Mouse (Mus musculus) hindbrain, embryonic 15.5 days (tissue): ENCODE results near the gene Map3k5. TPM values are rescaled to one million over a fixed set of nuclear protein-coding genes. Genes with fewer than 3 reads are reported as not detected.
A peak's percentile ranks its signal among the peaks of the same experiment; 100 is the strongest.

Experiments
- ATAC-seq: fragments of 200-750 bp; cut with Nextera tagmentation; 2 replicates; pipeline ENCODE4 v1.8.0; 2017; ENCODE audit warnings: low read depth, moderate number of reproducible peaks, moderate TSS enrichment; ENCODE audit not compliant: low FRiP score
- H3K27ac ChIP-seq: fragments of 300-500 bp; sonication (generic); replicated peaks from 2 replicates; pipeline ENCODE4 v1.5.1; 2015; ENCODE audit warnings: mild to moderate bottlenecking, inconsistent platforms
- H3K27me3 ChIP-seq: fragments of 300-500 bp; sonication (generic); 2 replicates; pipeline ENCODE4 v1.6.1; 2015; ENCODE audit warnings: control low read depth, inconsistent platforms
- H3K36me3 ChIP-seq: fragments of 300-500 bp; sonication (generic); 2 replicates; pipeline ENCODE4 v1.6.1; 2015; ENCODE audit warnings: control low read depth, inconsistent platforms
- H3K4me1 ChIP-seq: fragments of 300-500 bp; sonication (generic); replicated peaks from 2 replicates; pipeline ENCODE4 v1.6.1; 2015; ENCODE audit warnings: control low read depth, inconsistent platforms
- H3K4me2 ChIP-seq: fragments of 300-500 bp; sonication (generic); 2 replicates; pipeline ENCODE4 v1.6.1; 2015; ENCODE audit warnings: moderate library complexity, mild to moderate bottlenecking, inconsistent platforms
- H3K4me3 ChIP-seq: fragments of 300-500 bp; sonication (generic); 2 replicates; pipeline ENCODE4 v1.5.1; 2015; ENCODE audit warnings: mild to moderate bottlenecking, inconsistent platforms
- H3K9ac ChIP-seq: fragments of 300-500 bp; sonication (generic); 2 replicates; pipeline ENCODE4 v1.6.1; 2015; ENCODE audit warnings: inconsistent platforms
- H3K9me3 ChIP-seq: fragments of 300-500 bp; sonication (generic); 2 replicates; pipeline ENCODE4 v1.6.1; 2016; ENCODE audit warnings: control low read depth, inconsistent platforms
- WGBS: fragments of 180-500 bp; shearing (Covaris S2); methylation state at CpG from one replicate; pipeline ENCODE4 v1.1.7; 2015; 5-methylcytosine and 5-hydroxymethylcytosine counted together
- polyA plus RNA-seq: library from polyadenylated mRNA; unstranded; fragments of >200 nt; fragmentation: Nextera tagmentation; extraction: Ambion mirVana; gene quantifications from 2 replicates; pipeline ENCODE4 v1.2.1, GENCODE M21; 2015

Map3k5 gene
- polyA plus RNA-seq, 1 experiment from 2014 or later: 1.2 TPM

GRCm38 (mm10) chr10:20021670-20022468 lies 87.6 kb downstream of the Map3k5 start:
- WGBS: 86% methylated on average over 15 of the region's 15 CpGs
- ATAC-seq: no peak
- H3K27me3 ChIP-seq: no peaks in the 10 kb centered on the region
- H3K4me2 ChIP-seq: no peak overlapping the region
- H3K4me3 ChIP-seq: no peak overlapping the region
- peaks cover 7% of the 10 kb centered on the region for H3K4me1 ChIP-seq
- no peaks in the 10 kb centered on the region for H3K9me3 ChIP-seq
- H3K27ac ChIP-seq: no peak overlapping the region
- H3K36me3 ChIP-seq: no peaks in the 10 kb centered on the region
- H3K9ac ChIP-seq: no peak overlapping the region

GRCm38 (mm10) chr10:20022608-20023340 lies 88.5 kb downstream of the Map3k5 start:
- Histone ChIP-seq H3K4me1 (peaks cover 7% of the 10 kb centered on the region), H3K9me3 (no peaks in the 10 kb centered on the region), H3K27me3 (no peaks in the 10 kb centered on the region), H3K4me2 (no peak overlapping the region), H3K9ac (no peak overlapping the region), H3K4me3 (no peak overlapping the region), H3K27ac (no peak overlapping the region), H3K36me3 (no peaks in the 10 kb centered on the region)
- 56% methylated on average over 10 of the region's 10 CpGs for WGBS
- no peak for ATAC-seq

GRCm38 (mm10) chr10:20023524-20023923 lies 89.3 kb downstream of the Map3k5 start:
- Histone ChIP-seq H3K4me1 (peaks cover 7% of the 10 kb centered on the region), H3K9ac (no peak overlapping the region), H3K9me3 (no peaks in the 10 kb centered on the region), H3K4me2 (no peak overlapping the region), H3K27ac (no peak overlapping the region), H3K36me3 (no peaks in the 10 kb centered on the region), H3K27me3 (no peaks in the 10 kb centered on the region), H3K4me3 (no peak overlapping the region)
- peak; percentile 45; the same call in 1 of the 2 replicates for ATAC-seq
- WGBS: 62% methylated on average over 10 of the region's 10 CpGs

- H3K36me3 ChIP-seq: no peaks in the 10 kb centered on the region
- 94% methylated on average over 10 of the region's 10 CpGs for WGBS
- no peak for ATAC-seq
- H3K27me3 ChIP-seq: no peaks in the 10 kb centered on the region
- no peak overlapping the region for H3K4me3 ChIP-seq
- no peaks in the 10 kb centered on the region for H3K9me3 ChIP-seq
- no peak overlapping the region for H3K4me2 ChIP-seq
- H3K4me1 ChIP-seq: peaks cover 7% of the 10 kb centered on the region
- no peak overlapping the region for H3K27ac ChIP-seq
- H3K9ac ChIP-seq: no peak overlapping the region
These were observed 90.6 kb downstream of the Map3k5 start for GRCm38 (mm10) chr10:20024891-20025290.

- WGBS: 79% methylated on average over 12 of the region's 12 CpGs
- no peak overlapping the region for H3K27ac ChIP-seq
These were observed 91.7 kb downstream of the Map3k5 start for GRCm38 (mm10) chr10:20025781-20026520.

GRCm38 (mm10) chr10:20030703-20031102 lies 96.4 kb downstream of the Map3k5 start:
- Histone ChIP-seq H3K9me3 (no peaks in the 10 kb centered on the region), H3K4me1 (no peaks in the 10 kb centered on the region), H3K4me3 (no peak overlapping the region), H3K36me3 (no peaks in the 10 kb centered on the region), H3K4me2 (no peak overlapping the region), H3K27me3 (no peaks in the 10 kb centered on the region), H3K9ac (no peak overlapping the region), H3K27ac (no peak overlapping the region)
- whole genome bisulfite sequencing: 86% methylated on average over 1 of the region's 1 CpGs
- ATAC-seq: no peak

More at GRCm38 (mm10) chr10:20025781-20026520, 91.7 kb downstream of the Map3k5 start:
- H3K4me3 ChIP-seq: no peak overlapping the region
- H3K36me3 ChIP-seq: no peaks in the 10 kb centered on the region
- H3K27me3 ChIP-seq: no peaks in the 10 kb centered on the region
- H3K9me3 ChIP-seq: no peaks in the 10 kb centered on the region
- no peak overlapping the region for H3K9ac ChIP-seq
- H3K4me2 ChIP-seq: no peak overlapping the region
- H3K4me1 ChIP-seq: peaks cover 7% of the 10 kb centered on the region
- no peak for ATAC-seq

GRCm38 (mm10) chr10:20031936-20032335 lies 97.7 kb downstream of the Map3k5 start:
- Histone ChIP-seq H3K9ac (no peak overlapping the region), H3K4me2 (no peak overlapping the region), H3K4me1 (no peaks in the 10 kb centered on the region), H3K27ac (no peak overlapping the region), H3K4me3 (no peak overlapping the region), H3K9me3 (no peaks in the 10 kb centered on the region), H3K36me3 (no peaks in the 10 kb centered on the region), H3K27me3 (no peaks in the 10 kb centered on the region)
- no peak for ATAC-seq
- WGBS: 66% methylated on average over 2 of the region's 2 CpGs

GRCm38 (mm10) chr10:20036375-20036774 lies 102.1 kb downstream of the Map3k5 start:
- H3K4me3 ChIP-seq: no peak overlapping the region
- WGBS: 86% methylated on average over 2 of the region's 2 CpGs
- no peak overlapping the region for H3K9ac ChIP-seq
- no peaks in the 10 kb centered on the region for H3K9me3 ChIP-seq
- no peaks in the 10 kb centered on the region for H3K4me1 ChIP-seq
- ATAC-seq: no peak
- H3K4me2 ChIP-seq: no peak overlapping the region
- H3K36me3 ChIP-seq: no peaks in the 10 kb centered on the region
- H3K27me3 ChIP-seq: no peaks in the 10 kb centered on the region
- no peak overlapping the region for H3K27ac ChIP-seq

GRCm38 (mm10) chr10:20036846-20037245 lies 102.6 kb downstream of the Map3k5 start:
- 84% methylated on average over 7 of the region's 7 CpGs for WGBS
- Histone ChIP-seq H3K36me3 (no peaks in the 10 kb centered on the region), H3K4me2 (no peak overlapping the region), H3K27ac (no peak overlapping the region), H3K4me1 (no peaks in the 10 kb centered on the region), H3K9me3 (no peaks in the 10 kb centered on the region), H3K27me3 (no peaks in the 10 kb centered on the region), H3K4me3 (no peak overlapping the region), H3K9ac (no peak overlapping the region)
- ATAC-seq: no peak

- H3K27me3 ChIP-seq: no peaks in the 10 kb centered on the region
- no peak overlapping the region for H3K4me2 ChIP-seq
- H3K9me3 ChIP-seq: no peaks in the 10 kb centered on the region
- H3K36me3 ChIP-seq: no peaks in the 10 kb centered on the region
- no peaks in the 10 kb centered on the region for H3K4me1 ChIP-seq
- H3K27ac ChIP-seq: no peak overlapping the region
- WGBS: 92% methylated on average over 3 of the region's 3 CpGs
- H3K4me3 ChIP-seq: no peak overlapping the region
- no peak for ATAC-seq
- H3K9ac ChIP-seq: no peak overlapping the region
These were observed 105.3 kb downstream of the Map3k5 start for GRCm38 (mm10) chr10:20039531-20039930.

GRCm38 (mm10) chr10:20040116-20040515 lies 105.8 kb downstream of the Map3k5 start:
- whole genome bisulfite sequencing: 34% methylated on average over 7 of the region's 7 CpGs
- no peak overlapping the region for H3K4me3 ChIP-seq
- H3K27ac ChIP-seq: no peak overlapping the region
- no peak overlapping the region for H3K9ac ChIP-seq
- no peak overlapping the region for H3K4me2 ChIP-seq
- H3K27me3 ChIP-seq: no peaks in the 10 kb centered on the region
- ATAC-seq: no peak
- H3K36me3 ChIP-seq: no peaks in the 10 kb centered on the region
- no peaks in the 10 kb centered on the region for H3K4me1 ChIP-seq
- no peaks in the 10 kb centered on the region for H3K9me3 ChIP-seq

- Histone ChIP-seq H3K4me3 (no peak overlapping the region), H3K27ac (no peak overlapping the region), H3K4me1 (no peaks in the 10 kb centered on the region), H3K9me3 (no peaks in the 10 kb centered on the region), H3K9ac (no peak overlapping the region), H3K4me2 (no peak overlapping the region), H3K36me3 (no peaks in the 10 kb centered on the region), H3K27me3 (no peaks in the 10 kb centered on the region)
- no peak for ATAC-seq
- WGBS: 84% methylated on average over 4 of the region's 4 CpGs
These were observed 106.4 kb downstream of the Map3k5 start for GRCm38 (mm10) chr10:20040677-20041076.
